Mouse (Mus musculus): ENCODE measurements around the gene Sema3g. TPM values are rescaled to one million over a fixed set of nuclear protein-coding genes. Genes with fewer than 3 reads are reported as not detected.

Gene Sema3g
- 1.3 and 1.8 TPM in 2 replicates for polyA plus RNA-seq (2012; rRNA removed)

DNA sequence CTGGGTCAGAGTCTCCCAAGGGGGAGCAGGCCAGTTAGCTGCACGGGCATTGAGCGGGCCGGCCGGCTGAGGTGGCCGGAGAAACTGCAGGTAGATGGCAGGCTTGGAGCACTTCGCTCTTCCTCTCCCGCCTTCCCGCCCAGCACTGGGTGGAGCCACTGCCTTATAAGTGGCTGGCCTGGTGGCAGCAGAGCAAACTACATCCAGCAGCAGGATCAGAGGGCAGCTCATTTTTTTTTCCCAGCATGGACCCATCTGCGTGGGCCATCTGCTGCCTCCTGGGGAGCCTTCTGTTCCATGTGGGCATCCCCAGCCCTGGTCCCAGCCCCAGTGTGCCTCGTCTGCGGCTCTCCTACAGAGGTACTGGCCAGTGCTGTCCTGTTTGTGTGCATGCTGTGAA, at the start of gene Sema3g:
TSS of gene Sema3g (plus strand) at position 195 of the 400 bp plus-strand sequence.
- 10% methylated on average over 11 of the region's 11 CpGs for WGBS
- DNase-seq (ENCODE audit: low read depth, low spot score) = no peak

DNA sequence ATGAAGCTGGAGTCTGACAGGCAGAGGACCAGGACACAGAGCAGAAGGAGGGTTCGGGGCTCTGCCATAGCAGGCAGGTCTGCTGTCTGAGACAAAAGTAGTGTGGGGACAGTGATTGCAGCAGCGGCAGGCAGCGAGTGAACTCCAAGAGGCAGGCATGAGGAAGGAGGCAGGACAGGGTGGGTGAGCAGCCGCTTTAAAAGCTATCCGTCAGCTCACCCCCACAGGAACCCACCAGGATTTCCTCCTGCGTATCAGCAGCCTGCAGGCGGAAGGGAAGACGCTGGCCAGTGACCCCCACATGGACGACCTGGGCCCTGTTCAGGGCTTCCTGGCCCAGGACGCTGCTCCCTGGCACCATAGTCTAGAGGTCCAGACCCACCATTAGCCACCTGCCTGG, 49.2 kb upstream of the Sema3g start, which contains the start of gene Stab1:
TSS of gene Stab1 (minus strand) at position 217 of the 400 bp plus-strand sequence.
- DNase-seq (ENCODE audit: low read depth, low spot score) = no peak

DNA sequence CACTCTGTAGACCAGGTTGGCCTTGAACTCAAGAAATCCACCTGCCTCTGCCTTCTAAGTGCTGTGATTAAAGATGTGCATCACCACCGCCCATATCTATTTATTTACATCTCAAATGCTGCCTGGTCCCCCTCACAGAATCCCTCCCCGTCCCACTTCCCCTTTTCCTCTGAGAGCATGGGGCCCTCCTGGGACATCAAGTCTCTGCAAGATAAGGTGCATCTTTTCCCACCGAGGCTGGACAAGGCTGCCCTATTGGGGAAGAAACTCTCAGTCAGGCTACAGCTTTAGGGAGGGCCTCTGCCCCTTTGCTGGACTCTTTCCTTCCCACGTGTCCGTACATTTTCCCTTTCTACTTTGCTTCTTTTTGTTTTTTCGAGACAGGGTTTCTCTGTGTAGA, 48.2 kb upstream of the Sema3g start:
- no peak for DNase-seq (ENCODE audit: low read depth, low spot score)
- WGBS = 65% methylated on average over 6 of the region's 6 CpGs

More for the DNA sequence above, 49.2 kb upstream of the Sema3g start, which contains the start of gene Stab1:
- 43% methylated on average over 10 of the region's 10 CpGs for WGBS

DNA sequence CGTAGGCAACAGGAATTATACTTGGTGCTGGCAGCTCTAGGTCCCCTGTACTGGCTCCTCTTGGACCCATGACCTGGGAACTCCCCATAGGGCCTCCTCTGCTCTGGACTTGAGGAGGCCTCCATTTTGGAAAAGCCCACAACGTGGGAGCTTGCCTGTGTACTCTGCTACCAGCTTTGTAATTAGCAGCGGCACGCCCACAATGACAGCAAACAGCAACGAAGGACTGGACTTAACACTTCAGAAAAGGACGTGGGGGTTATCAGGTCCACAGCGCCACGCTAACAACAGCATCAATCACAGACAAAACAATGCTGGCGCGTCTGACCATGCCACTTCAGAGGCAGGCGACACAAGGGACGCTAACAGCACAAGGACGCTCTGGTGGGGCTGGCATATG, 46.7 kb upstream of the Sema3g start:
- DNase-seq (ENCODE audit: low read depth, low spot score) = no peak
- 85% methylated on average over 13 of the region's 13 CpGs for WGBS

DNA sequence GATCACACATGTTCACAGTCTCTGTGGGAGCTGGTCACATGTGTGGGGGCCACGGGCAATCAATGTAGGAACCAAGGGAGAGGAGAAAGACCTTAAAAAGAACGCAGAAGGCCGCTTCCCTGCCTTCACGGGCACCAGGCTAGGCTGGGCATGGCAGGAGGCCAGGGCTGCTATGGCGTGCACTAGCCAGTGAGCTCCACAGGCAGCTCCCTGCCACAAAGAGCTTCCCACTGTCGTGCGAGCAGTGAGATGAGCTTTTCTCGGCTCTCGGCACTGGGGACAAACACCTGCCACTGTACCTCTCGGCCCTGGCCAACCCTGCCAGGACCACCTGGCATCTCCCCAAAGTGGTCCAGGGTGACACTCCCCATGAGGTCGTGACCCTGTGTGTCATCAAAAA, 46.3 kb upstream of the Sema3g start:
- WGBS = 89% methylated on average over 11 of the region's 11 CpGs

DNA sequence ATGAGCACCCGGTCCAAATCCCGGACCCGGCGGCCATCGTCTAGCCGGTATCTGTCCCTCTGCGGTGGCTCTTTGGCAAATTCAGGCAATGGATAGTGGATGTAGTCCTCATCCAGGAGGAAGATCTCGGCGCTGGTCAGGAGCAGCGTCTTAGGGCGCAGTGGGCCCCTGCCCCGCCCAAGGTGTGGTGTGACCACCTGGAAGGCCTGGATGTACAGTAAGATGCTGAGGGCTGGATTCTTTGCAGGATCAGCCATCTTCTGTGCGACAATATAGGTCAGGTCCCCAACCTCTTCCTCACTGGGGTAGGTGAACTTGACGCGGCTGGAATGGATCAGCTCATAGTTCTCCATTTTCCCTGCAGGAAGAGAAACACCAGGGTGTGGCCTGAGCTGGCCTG, 45.8 kb upstream of the Sema3g start:
- no peak for DNase-seq (ENCODE audit: low read depth, low spot score)
- WGBS = 92% methylated on average over 15 of the region's 15 CpGs

More for the DNA sequence above, 46.3 kb upstream of the Sema3g start:
- no peak for DNase-seq (ENCODE audit: low read depth, low spot score)

DNA sequence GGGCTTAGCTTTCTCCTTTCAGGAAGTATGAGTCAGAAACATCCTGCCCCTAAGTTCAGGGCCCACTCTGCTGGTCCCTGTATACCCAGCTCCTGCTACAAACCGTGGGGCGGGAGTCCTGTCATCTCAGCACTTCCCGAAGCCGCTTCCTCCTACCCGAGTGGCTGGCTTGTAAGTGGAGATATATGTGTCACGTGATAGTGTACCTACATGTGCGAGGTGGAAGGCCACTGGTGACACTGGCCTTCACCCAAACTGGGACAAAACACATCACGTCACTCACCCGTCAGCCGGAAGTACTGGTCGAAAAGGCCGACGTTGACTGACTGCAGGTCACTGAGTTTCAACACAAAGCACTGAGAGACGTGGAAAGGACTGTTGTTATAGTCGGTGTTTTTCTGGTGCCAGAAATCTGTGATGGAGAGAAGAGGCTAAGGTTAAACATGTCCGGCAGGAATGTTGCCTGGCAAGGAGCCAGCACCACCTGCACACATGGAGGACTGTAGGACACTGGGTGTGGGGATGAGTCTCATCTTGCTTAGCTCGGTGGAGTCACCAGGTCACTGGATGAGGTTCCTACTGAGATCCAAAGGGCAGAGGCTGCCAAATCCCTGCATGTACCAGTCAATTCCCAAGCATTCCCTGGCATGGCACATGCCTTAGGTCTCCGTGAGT, 44.7 kb upstream of the Sema3g start:
- DNase-seq (ENCODE audit: low read depth, low spot score) = no peak
- WGBS = 73% methylated on average over 18 of the region's 18 CpGs

DNA sequence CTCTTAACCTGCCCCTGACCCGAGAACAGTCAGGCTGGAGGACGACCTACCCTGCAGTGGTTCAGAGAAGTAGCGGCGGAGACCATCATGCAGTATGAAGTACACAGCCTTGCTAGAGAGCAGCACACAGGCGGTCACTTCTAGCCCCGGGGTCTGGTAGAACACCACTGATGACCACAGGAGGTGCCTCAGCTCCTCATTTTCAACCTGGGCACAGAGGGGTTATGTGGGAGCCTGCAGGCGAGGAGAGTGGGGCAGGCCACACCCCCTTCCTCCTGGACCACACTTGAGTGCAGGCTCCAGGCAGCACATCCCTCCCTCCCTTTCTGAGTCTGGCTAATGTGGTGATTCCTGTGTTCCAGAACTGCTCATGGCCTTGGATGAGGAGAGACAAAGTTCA, 44.1 kb upstream of the Sema3g start:
- 83% methylated on average over 7 of the region's 7 CpGs for WGBS
- DNase-seq (ENCODE audit: low read depth, low spot score) = no peak

DNA sequence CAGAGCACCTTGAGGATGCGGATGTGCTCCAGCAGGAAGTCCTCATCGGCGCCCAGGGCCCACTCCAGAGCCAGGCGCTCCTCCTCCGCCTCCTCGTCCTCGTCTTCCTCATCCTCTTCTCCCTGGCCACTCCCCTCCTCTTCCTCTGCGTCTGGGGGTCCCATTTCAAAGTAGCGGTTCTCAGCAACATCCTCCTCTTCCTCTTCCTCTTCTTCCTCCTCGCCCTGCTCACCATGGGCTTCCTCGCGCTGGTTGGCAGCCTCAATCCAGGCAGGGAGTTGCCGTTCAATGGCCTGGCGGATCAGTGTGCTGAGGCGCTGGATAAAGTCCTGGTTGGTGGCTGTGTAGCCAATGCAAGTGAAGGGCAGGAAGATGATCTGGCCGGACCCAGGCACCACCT, 40.4 kb upstream of the Sema3g start:
- DNase-seq (ENCODE audit: low read depth, low spot score) = no peak
- WGBS = 86% methylated on average over 16 of the region's 16 CpGs

DNA sequence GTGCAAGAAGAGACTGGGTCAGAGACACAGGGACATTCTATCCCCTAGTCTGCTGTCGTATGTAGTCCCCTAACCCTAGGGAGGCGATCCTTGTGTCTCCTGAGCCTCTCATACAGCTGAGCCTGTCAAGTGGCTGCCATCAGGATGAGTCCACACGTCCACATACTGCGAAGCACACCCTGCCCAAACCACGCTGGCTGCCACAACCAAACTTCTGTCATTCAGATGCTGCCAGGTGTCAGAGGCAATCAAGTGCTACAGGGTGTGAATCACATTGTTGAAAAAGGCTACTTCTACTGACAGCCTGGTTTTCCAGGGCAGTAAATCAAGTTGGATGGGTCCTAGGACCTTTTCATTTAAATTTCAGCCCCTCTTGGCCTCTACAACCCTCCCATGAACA, 39.9 kb upstream of the Sema3g start:
- 89% methylated on average over 5 of the region's 5 CpGs for WGBS
- no peak for DNase-seq (ENCODE audit: low read depth, low spot score)

DNA sequence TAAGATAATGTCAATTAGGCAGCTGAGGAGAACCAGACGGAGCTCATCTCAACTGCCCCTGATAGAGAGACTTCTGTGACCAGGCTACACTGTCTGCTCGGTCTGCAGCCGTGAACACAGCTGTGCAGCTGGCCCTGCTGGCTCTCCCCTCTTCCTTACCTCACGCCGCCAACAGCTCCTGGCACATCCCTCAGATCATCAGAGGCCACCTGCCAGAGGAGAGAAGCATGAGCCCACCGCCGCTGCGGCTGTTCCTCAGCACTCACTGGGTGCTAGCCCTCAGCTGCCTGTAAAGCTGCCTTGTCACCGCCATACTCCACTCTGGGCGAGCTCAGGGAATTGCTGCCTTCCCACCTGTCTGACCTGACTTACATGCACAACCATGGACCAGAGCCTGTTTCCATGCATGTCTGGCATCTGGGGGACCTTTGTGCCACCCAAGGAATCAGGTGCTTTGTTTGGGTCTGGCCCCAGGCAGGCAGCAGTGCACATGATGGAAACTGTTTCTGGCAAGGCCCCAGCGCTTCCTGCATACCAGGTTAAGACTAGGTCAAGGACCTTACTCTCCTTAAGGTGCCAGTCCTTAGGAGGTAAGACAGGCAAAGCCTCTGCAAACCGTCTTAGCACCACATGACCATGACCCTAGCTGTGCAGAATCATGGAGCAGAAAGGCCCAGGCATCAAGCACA, 37.8 kb upstream of the Sema3g start:
- WGBS = 95% methylated on average over 12 of the region's 12 CpGs
- no peak for DNase-seq (ENCODE audit: low read depth, low spot score)

DNA sequence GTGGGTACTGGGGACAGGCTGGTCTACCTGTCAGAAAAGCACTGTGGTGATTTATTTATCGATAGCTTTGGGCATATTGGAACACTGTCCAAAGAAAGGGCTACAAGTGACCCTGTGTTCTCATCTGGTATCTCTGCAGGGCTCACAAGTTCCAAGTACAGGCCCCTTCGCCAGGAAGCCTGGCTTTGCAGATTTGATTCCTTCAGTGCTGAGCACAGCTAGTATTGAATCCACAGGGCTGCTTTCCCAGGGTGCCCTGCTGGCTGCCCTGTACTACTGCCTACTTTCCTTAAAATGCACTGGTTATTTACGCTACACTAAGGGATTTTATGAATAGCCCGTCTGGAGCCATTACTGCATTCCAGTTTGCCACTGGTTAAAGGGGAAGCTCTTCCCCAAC, 36.1 kb upstream of the Sema3g start:
- WGBS = 89% methylated on average over 4 of the region's 4 CpGs
- DNase-seq (ENCODE audit: low read depth, low spot score) = no peak

DNA sequence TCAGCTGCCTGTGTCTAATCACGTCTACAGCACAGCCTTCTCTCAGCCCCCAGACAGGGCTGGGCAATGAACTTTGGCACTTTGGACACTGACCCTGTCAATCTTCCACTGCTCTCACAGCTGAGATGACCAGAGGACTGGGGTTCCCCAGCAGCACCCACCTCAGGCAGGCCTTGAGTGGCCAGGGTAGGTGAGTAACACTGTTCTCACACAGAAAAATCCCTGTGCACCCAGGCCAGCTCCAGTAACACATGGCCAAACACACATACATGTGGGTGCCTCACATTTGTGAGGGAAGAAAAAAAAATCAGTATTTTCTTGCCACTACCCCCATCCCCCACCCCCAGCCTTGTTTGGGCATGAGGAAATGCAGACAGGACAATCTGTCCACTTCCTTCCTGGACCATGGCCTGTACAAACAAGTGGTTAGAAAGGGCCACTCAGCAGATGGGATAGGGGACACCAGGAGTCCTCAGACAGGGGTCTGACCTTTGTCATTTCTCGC, 34.8 kb upstream of the Sema3g start:
- WGBS = 52% methylated on average over 2 of the region's 2 CpGs
- DNase-seq (ENCODE audit: low read depth, low spot score) = no peak

DNA sequence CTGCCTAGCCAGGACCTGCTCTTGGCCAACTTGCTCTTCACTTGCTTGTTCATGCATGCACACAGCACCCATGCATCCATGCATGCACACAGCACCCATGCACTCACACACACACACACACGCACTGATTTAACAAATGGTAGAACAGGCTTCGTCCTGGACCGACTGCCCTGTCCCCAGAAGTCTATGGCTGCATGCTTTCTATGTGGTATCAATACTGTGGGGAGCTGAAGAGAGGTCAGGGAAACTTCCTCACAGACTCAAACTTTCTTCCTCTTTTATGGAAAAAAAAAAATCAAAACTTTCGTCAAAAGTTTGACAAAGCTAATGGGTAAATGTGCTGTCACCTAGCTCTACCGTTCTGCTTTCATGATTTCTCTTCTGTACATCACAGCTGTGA, 34.1 kb upstream of the Sema3g start:
- 81% methylated on average over 5 of the region's 5 CpGs for WGBS
- DNase-seq (ENCODE audit: low read depth, low spot score) = no peak

DNA sequence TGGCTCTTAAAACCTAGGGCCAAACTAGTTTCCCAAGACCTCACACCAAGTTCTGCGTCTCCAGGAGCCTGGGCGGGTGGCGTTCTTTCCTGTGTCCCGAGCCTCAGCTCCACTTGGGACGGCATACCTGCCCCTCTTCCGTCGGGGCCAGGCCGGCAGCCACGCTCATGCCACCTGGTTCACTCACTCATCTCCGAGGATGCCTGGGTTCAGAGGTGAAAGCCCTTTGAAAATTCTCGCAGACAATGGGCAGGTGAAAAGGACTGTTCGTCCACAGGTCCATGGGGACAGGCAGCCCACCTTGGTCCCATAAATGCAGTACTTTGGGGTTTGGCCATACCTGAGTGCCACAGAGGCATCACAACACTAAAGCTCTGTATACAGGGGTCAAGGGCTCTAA, 33.5 kb upstream of the Sema3g start:
- no peak for DNase-seq (ENCODE audit: low read depth, low spot score)
- 94% methylated on average over 12 of the region's 12 CpGs for WGBS

DNA sequence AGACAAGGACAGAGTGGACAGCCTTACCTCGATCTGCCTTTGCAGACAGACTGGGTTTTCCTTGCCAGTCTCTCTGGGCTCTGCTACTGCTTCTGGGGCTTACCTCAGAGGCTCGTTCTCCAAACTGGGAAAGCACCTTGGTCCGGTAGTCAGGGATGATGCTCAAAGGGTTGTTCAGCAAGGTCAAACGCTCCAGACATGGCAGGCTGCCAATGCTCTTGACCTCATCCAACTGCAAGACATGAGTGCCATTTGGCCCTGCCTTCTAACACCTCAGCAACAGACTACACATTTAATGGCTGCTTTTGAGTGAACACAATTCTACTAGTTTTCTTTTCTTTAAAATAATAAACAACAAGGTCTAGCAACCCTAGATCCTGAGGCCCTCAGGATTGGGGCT, 31.0 kb upstream of the Sema3g start:
- 47% methylated on average over 4 of the region's 4 CpGs for WGBS
- DNase-seq (ENCODE audit: low read depth, low spot score) = no peak

DNA sequence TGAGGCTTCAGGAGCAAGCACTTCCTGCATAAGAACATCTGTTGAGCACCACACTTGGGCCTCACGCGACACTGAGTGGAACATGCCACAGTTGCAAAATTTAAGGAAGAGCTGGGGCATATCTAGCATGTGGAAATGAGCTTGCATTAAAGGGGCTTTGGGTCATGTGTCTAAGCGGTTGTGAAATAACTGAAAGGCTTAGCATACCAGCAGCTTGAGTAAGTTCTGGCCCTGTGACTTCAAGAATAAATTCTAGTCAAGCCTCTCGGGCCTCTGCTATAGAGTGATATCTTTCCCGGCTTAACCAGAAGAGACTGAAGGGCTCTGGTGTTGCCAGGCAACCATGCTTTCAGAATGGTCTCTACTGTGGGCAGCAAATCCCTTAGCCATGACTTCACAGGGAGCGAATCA, 28.9 kb upstream of the Sema3g start:
- 75% methylated on average over 6 of the region's 6 CpGs for WGBS
- DNase-seq (ENCODE audit: low read depth, low spot score) = no peak

DNA sequence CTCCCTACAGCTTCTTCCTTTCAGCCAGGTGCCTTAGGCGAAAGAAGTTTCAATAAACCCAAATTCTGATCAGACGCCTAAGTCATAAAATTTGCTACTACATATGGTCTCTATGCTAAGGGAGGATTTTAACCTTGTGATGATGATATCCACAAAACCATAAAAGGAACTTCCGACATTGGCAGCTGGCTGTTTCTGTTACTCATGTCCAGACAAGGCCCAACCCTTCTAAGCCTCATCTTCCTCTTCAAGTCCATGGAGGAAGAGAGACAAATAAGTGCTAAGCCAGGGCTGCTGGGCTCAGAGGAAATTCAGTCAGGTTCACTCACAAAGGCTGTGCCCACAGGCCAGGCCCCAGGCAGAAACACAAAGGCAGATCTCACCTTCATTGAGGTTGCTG, 28.3 kb upstream of the Sema3g start:
- WGBS = 73% methylated on average over 3 of the region's 3 CpGs
- DNase-seq (ENCODE audit: low read depth, low spot score) = no peak

DNA sequence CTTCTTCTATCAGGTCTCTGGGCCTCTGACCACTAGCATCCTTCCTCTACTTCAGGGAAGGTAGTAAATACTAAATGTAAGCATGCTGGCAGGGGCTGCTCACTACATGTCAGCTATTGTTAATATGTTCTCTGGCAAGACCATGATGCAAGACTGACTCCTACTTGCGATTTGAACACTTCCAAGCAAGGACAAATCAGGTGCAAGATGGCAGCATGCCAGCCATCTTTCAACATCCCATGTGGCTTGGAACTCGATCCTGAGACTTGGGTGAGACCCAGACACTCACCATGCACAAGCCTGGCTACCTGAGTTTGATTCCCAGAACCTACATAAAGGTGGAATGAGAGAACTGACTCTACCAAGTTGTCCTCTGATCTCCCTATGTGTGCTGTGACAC, 25.7 kb upstream of the Sema3g start:
- no peak for DNase-seq (ENCODE audit: low read depth, low spot score)
- 47% methylated on average over 2 of the region's 2 CpGs for WGBS

DNA sequence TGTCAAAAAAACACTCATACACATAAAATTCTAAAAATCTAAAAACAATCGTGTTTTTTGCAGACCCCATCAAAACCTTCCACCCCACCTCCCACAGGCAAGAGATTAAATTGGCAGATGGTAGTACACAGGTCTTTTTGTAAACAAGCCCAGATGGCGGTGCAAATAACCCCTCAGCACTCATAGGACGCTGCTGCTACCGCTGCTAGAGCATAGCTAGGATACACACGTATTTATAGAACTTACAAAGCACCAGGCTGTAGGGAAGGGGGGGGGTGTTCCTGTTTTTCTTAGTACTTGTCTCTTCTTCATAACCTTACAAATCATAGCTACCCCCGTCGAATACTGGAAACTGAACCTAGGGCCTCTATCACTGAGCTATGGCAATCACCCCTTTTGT, 23.9 kb upstream of the Sema3g start:
- no peak for DNase-seq (ENCODE audit: low read depth, low spot score)
- WGBS = 73% methylated on average over 7 of the region's 7 CpGs

DNA sequence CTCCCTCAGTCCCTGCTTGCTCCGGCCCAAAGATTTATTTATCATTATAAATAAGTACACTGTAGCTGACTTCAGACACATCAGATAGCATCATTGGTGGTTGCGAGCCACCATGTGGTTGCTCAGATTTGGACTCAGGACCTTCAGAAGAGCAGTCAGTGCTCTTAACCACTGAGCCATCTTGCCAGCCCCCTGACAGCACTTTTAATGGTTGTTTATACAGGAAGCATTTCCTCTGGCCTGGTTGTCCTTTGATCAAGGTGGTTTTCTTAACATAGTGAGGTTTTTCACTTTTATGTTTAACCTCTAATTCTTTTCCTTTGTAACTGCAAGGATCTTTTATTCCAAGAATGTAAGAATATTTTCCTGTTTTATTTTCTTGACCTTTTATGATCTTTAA, 23.2 kb upstream of the Sema3g start:
- no peak for DNase-seq (ENCODE audit: low read depth, low spot score)
- 66% methylated on average over 2 of the region's 2 CpGs for WGBS
